Mouse (Mus musculus) neutrophil, adult 5-6 weeks (primary cell): ENCODE measurements around the gene Hs6st3. TPM values are rescaled to one million over a fixed set of nuclear protein-coding genes. Genes with fewer than 3 reads are reported as not detected.
"Not testable (repeated sequence)": the region's sequence is repeated elsewhere in the genome, so short reads cannot be mapped to it uniquely, and the experiment has no call there.

Experiments used
- ATAC-seq: fragments of 151-379, 151-347 bp; 2 replicates; pipeline ENCODE4 v1.8.0; 2017; ENCODE audit warnings: mild to moderate bottlenecking, moderate TSS enrichment; ENCODE audit not compliant: insufficient number of reproducible peaks, poor library complexity, low FRiP score, severe bottlenecking; ENCODE audit errors: extremely low read depth
- total RNA-seq: library from RNA; stranded (forward); fragments of 200-1000 nt; gene quantifications from 2 replicates; pipeline ENCODE4 v1.2.3, GENCODE M21; 2017

The Hs6st3 gene
- total RNA-seq, 1 experiment from 2014 or later, result not detected

DNA sequence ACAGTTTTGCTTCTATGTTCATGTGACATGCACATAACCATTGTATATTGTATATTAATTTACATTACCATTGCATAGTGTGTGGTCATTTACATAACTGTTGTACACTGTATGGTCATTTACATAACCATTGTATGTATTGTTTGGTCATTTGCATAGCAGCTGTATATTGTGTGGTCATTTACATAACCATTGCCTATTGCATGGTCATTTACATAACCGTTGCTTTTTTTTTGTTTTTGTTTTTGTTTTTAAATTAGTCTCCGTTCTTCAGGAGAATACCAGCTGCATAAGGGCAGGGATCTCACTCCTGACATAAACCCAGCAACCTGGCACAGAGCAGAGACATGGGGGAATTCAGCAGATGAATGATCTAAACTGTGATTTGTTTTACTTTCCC lies 95.5 kb downstream of the Hs6st3 start:
- no peak for ATAC-seq

DNA sequence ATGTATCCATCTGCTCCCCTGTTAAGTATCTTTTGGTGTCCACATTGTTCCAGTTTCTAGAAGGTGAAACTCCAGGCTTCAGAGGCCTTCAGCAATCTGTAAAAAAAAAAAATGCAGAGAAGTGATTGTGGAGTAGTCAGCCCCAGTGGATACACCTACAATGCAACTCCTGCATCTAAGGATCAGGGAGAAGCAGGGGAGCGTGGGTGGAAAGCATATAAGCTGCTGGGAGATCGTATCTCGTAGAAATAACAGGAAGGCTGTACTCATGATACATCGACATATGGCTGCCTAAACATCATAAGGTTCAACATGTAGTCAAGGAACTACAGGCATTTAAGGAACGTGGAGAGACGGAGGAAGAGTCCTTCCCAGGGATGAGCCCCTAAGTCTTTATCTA lies 109.0 kb downstream of the Hs6st3 start:
- no peak for ATAC-seq

DNA sequence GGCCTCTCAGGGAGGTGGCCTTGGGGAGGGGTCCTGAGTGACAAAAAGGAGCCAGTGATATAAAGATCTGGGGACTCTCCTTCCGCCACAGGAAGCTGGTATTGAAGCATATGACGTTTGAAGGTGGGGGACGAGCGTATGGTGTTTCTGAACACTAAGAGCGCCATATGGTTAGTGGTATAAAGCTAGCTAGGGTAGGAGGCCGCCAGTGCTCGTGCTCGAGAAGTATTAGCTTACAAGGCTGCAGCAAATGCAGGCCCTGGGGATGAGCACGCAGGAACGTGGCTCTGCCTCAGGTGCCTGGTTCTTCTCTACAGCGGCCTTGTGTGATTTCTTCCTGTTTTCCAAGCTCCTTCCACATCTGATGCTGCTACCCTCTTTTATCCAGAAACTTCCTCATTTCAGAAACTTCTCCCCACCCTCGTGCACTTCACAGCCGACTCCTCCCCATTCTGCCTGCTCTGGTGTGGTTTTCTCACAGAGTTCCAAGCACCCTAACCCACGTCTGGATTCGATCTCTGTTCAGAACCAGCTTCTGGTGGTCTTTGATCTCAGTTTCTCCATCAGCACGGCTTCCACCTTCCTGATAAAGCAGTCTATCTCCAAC lies 110.0 kb downstream of the Hs6st3 start:
- ATAC-seq, result no peak

DNA sequence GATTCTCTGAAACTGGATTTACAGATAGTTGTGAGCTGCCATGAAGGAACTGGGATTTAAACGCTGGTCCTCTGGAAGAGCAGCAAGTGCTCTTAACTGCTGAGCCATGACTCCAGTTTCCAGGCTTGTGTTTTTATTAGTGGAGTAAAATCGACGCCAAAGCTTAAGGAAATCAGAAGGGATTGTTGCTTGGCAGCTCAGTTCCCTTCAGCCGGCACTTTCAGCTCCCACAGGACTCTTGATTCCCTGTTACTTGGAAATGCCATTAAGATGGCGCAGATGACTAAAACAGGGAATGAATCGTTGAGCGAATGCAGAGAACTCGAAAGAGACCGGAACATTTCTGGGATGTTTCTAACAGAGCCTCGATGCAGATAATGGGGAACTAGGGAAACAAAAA lies 112.2 kb downstream of the Hs6st3 start:
- no peak for ATAC-seq

DNA sequence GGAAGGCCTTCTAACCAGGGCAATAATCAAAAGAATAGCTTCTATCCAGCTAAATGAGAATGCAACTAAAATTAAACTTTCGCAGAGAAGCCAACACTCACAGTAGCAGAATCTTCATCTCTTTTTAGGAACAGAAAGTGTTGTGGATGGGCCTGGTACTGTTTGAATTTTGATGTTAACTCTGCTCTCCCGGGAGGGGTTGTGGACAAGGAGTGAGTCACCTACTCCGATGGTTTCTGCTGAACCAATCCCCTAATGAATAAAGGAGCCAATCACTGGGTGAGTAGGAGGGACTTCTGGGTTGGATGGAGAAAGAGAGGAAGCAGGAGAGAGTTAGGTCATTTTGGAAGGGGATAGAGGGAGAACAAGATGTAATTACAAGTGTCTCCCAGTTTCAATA lies 117.3 kb downstream of the Hs6st3 start:
- ATAC-seq, result no peak

DNA sequence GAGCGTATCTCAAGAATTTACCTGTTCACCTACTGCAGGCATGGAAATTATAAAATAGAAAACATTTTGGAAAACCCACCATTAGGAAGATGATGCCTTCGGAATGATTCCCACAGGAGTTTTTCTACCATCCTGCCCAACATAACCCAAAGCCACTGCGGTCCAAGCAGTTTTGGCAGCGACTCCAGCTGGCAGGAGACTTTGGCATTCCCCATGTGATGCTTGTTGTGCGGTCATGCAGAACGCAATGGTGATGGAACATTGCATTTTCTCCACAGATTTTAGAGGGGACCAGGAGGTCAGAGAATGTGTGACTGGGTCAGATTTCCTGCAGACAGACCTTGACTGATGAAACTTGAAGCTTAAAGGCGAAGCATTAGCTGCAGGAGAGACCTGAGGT lies 118.9 kb downstream of the Hs6st3 start:
- no peak for ATAC-seq

DNA sequence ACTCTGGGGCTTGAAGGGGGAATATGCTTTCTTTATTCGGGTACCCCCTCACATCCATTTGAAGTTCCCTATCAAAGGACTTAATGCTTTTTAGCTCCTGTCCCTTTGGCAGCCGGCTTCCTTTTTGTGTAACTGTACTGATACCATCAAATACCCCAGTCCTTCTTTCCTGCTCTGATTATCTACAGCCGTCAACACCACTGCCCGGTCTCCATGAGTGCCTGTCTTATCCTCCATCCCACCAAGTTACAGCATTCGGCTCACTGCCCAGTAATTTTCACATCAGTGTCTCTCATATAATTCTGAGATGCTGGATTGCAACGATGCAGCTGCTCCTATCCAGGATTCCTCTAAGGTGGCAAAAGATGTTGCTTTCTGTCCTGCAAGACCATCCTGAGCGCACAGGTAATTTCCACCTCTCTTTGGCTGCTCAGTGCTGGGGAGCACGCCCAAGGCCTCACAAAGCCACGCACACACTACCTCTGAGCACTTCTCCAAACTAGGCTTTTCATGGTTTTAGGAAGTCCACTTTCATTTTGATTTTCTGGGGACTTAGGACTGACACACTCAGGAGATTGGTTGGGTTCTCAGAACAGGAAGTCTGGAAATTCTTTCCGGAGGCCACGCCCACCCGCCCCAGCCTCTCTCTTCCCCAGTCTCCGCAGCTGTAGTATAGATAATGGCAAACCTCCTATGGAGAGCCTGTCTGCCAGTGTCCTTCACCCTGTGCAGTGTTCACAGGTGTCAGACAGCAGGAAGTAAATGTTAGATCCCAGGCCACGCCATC lies 122.2 kb downstream of the Hs6st3 start:
- ATAC-seq, result no peak

DNA sequence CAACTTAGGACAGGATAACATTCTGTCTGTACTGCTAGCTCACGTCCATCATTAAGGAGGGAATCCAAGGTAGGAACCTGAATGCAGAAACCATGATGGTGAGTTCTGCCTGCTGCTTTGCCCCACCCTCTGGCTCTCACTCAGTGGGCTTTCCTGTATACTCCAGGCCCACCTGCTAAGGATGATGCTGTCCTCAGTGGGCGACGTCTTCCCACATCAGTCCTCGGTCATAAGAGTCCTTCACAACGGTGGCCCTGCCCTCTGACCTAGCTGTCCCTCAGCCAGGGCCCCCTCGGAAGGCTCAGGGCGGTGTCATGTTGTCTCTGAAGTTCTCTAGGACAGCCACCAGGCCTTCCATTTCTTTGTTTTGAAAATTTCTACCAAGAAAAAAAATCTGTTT lies 128.2 kb downstream of the Hs6st3 start:
- ATAC-seq, result no peak

DNA sequence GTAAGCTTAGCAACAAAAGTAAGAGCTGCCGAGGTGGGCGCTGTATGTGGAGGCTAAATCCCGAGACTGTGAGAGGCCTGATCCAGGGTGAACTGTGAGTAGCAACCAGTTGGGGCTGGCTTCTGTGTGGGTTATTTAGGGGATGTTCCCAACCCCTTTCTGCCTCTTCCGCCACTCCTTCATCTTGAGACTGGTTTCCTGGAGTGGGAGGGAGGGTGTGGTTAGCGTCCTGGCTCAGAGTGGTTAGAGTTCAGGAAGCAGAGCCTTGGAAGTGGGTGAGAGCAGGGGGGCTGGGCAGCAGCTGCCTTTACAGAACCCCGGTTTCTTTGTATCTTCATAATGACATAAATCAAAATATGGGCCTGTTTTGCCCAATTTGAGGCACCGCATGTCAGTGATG lies 134.9 kb downstream of the Hs6st3 start:
- no peak for ATAC-seq

DNA sequence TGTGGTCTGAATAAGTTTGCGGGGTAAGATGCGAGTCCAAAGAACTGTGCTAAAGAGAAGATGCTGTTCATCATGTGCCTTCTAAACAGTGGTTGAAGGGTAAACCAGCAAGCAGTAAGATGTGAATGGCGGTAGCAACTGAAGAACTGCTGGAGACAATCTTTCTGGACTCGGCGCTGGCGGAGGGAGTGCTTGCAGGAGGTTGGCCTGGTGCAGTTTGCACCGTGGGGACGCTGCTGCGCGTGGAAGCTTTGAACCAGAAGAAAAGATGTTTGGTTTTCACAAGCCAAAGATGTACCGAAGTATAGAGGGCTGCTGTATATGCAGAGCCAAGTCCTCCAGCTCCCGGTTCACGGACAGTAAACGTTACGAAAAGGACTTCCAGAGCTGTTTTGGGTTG lies 140.0 kb downstream of the Hs6st3 start:
- not testable (repeated sequence) for ATAC-seq

DNA sequence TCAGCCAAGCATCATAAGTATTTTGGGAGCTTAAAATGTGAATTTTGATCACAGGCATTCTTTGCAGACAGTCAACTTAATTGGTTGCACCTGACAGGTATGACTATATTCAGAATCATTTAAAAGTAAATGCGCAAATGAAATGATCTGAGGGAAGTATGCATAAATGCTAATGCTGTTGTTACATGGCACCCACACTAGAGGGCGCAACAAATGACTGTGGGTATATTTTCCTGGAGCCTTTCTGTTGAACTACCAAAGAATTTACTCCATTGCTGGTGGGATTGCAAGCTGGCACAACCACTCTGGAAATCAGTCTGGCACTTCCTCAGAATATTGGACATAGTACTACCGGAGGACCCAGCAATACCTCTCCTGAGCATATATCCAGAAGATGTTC lies 145.8 kb downstream of the Hs6st3 start:
- ATAC-seq, result no peak

DNA sequence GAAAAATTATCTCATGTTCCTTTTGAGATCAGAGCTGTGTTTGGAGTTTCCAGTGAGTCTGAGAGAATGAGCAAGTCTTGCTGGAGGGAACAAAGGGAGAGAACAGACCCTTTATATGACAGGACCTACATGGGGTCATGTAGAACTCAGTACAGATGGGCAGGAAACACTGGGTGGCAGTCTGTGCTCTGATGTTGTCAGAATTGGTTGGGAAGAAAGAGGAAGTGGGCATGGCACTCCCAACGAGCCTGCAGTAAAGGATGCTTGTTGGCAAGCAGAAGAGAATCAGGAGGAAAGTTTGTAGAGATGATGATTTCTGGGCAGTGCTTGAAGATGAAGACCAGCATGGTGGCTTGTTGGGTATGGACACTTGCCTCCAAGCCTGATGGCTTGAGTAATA lies 151.5 kb downstream of the Hs6st3 start:
- ATAC-seq, result no peak

DNA sequence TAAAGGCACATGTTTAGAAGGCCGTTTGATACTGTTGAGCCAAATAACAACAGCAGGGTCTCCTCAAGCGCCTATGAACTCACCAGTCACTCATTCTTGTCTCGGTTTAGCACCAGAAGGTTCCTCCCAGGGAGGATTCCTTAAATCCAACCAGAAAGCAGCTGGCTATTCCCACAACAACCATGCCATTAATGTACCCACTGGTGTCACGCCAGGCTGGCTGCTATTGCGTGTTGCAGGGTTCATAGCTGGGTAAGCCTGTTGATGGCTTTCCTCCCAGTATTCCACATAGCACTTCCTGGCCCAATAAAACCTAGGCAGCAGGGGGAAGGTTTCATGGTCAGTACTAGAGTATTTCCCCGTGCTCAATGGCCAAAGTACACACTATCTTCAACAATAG lies 155.9 kb downstream of the Hs6st3 start:
- no peak for ATAC-seq

DNA sequence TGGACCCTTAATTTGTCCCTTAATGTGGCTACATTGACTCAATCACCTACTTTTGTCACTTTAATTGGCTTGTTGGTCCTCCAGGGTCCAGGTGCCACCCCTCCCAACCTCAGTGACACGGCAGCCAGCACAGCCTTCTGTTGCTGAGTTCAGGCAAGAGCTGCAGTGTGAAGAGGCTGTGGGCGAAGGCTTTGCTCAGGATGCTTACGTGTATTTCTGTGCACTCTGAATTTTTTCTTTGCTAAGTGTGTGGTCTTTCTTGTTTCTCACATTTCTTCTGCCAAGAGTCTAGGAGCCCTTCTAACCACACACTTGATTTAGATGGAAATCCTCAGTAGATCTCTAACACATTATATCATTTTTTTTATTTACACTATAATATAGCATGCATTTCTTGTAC lies 168.3 kb downstream of the Hs6st3 start:
- no peak for ATAC-seq

DNA sequence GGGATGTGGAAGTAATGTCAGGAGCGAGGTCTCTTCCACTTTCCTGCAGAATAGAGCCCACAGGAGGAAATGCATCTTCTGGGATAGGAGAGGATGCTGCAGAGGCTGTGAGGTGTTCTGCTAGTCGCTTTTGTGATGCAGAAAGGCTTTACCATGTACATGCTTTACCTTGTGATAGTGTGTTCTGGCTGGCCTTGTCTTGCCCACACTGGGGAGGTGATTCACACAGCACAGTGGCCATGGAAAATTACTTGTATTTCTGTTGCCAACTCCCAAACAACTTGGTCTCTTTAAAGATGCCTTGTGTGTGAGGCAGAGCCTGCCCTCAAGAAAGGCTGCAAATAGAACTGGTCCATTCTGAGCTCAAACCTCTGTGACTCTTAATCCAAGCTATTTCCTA lies 180.2 kb downstream of the Hs6st3 start:
- ATAC-seq, result no peak

DNA sequence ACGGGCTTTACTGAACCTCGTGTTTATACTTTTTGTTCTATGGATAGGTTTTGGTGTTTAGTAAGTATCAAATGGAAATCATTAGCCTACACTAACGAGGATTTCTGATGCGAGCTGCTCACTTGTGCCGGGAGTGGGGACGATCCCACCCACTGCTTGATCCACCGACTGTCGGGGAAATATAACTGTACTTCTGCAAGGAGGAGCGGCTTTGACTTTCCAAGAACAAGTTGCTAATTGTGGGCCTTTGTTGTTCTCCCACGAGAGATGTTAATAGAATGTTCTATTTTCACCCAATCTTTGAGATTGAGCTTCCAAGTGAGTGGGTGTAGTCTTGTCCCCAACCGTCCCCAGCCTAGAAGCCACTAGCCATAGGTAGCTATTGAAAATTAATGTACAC lies 209.1 kb downstream of the Hs6st3 start:
- no peak for ATAC-seq

DNA sequence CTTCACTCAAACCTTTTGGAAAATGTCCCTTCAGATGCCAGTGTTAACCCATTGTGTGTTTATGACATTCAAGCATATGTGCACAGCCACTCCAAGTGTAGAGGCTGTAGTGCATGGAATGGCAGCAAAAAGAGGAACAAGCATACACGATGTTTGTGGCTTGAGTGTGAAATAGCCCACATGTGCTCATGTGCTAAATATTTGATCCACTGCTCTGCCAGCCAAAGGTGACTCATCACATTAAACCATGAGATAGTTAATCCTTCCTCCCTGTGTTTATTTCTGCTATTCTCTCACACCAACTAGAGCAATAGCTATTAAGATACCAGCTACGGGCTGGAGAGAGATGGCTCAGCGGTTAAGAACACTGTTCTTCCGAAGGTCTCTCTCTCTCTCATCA lies 223.3 kb downstream of the Hs6st3 start:
- no peak for ATAC-seq

DNA sequence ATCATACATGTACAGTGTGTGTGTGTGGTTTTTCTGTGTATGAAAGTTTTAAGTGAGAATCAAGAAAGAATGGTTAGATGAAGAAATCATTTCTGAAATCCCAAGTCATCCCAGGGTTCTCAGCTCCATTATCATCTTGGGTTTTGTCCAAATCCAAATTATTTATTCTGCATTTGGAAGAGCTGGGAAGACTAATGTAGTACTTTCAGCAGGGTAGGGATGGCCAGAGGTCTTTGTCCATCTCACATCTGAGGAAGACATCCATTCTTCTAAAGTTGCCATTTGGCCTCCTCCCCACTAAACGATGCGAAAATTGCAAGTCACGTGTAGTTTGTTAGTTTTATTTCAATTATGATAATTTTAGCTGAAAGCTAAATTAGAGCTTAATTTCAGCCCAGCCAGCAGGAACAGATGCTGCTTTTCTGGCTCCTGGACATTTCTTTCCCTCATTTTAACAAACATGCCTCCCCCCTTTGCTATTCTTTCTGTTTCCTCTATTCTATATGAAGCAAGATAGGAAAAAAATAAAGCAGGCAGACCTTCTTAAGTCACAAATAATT lies 229.8 kb downstream of the Hs6st3 start:
- ATAC-seq, result no peak

DNA sequence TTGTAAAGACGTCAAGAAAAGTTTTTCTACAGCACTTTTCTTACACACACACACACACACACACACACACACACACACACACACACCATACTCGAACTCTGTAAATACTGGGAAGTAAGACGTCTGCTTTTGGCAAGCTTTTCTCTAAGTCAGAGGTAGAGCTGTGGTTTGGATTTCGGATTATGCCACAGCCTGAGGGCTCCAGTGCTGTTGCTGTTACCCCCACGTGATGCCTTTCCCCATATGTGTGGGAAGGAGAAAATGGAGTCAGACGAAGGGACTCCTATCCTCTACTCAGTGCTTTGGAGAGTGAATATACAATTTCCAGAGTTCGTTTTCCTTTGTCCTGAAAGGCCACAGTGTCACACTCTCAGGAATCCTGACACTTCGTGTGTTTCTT lies 231.1 kb downstream of the Hs6st3 start:
- ATAC-seq, result no peak

DNA sequence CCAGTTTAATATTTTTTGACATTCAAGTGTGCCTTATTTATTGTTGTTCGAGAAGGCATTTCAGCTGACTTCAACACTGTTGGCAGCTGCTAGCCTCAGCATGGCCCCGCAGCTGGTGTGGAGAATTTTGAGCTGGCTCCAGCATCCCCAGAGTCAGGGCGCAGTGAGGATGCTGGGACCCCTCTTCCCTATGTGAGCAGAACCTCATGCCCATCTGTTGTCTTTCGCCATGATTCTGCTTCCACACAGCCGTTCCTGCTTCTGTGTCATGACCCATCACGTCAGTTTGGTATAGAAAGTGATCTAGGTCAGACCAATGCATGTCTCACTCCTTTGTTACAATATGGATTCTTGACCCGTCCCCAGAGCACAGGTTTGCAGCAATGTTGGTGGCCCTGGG lies 231.9 kb downstream of the Hs6st3 start:
- ATAC-seq, result no peak

DNA sequence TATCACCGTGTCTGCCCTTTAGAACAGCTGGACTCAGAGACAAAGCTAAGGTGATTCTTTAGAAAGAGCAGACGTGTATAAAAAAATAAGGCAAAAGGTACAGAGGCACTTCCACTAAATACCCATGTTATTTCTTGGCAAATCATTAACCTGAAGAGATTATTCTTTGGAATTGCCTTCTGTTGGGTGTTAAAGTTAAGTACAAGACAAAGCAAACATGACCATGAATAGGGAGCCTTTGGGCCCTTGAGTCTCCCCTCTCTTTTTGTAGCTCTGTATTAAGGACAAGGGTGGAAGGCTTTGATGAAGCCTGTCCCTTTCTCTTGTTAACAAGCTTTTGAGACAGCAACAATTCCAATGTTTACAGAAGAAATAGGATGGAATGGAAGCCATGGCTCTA lies 241.2 kb downstream of the Hs6st3 start:
- no peak for ATAC-seq
